Mouse (Mus musculus) layer of hippocampus, adult 9-11 months (tissue): ENCODE measurements around the gene Osbpl9.

Experiments used
- DNase-seq: peaks from one replicate; pipeline ENCODE4 v3.0.0; 2022

The Osbpl9 gene

DNA sequence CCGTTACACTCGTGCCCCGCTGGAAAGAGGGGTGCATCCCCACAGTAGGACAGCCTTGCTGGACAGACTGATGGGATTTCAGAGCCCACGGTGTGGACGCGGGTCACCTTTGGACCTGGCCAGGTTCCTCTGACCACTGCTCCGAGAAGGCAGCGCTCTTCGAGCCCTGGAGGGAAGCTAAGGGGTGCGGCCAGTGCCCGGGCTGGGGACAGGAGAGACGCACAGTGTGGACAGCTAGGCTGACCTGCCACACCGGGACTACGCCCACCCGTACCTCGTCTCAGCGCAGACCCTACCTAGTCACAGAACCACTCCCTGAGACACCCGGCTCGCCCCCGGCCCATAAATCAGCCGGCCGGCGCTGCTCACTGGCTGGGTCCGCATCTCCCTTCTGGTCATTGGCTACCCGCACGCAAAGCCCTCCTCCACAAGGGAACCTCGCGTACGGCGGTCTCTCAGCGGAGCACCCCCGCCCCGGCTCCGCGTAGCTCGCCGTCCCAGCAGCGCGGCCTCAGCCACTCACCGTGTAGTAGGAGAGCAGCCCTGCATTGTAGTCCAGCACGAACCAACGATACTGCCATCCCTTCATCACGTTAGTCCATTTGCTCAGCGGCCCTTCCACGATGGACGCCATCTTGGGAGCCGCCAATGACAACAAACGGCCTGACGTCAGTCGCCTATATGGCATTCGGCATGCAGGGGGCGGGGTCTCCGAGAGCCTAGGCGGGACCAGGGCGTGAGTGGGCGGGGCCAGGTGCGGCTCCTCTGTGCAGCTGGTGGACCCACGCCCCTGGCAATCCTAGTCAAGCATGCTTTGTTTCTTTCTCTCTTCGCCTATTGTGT, at the start of gene Osbpl9:
Gene Osbpl9 (minus strand): TSS at position 691 of the 843 bp plus-strand sequence.
- DNase-seq: peak; percentile 98

DNA sequence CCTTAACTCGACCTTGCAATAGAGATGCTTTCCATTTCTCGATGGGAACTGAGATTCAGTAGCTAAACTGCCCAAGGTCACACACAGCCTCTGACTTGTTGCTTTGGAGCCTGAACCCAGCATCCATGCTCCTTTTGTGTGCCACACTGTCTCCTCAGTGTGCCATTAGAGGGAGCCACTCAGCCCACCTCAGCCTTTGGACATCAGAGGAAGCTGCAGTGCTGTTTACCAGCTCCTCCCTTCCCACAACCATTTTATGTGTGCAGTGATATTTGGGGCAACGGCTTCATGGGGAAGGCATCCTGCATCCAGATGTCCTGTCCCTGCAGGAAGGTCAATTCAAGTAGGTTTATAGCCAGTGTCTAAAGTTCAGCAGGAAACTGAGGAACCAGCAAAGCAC, 49.5 kb upstream of the Osbpl9 start:
- DNase-seq: no peak

DNA sequence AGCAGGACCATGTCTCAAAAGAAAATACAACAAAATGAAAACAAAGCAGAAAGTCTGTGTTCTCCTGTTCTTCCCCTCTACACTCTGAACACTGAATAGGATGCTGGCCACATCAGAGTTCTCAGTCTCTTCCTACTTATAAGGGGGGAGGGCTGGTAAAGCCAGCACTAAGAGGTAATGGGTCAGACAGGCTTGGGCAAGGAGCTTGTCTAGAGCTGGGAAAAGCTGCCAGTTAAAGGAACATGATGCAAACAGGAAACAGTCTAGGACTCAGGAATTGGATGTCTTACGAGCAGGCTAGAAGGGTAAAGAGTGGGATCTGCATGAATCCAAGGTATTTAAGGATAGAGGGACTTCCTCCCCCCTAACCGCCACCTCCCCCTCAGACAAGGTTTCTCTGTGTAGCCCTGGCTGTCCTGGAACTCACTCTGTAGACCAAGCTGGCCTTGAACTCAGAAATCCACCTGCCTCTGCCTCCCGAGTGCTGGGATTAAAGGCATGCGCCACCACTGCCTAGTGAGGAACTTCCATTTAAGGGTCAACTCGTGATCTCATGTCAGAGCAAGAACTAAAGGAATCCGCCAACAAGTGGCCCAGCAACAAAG, 43.0 kb upstream of the Osbpl9 start:
- no peak for DNase-seq

DNA sequence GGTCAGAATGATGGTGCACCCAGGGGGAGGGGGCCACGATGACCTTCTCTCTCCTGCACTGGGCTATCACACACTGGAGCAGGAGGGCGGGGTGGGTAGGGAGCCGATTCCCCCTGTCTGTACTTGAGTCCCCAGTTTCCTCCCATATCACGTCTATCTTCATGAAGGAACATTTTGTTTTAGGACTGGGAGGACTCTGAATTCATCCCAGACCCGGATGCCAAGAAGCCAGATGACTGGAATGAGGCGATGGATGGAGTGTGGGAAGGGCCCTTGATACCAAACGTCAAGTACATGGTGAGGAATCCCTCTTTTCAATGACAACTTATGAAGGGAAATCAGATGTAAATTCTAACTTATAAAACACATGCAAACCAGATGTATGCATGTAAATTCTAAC, 42.4 kb upstream of the Osbpl9 start:
- DNase-seq: no peak

DNA sequence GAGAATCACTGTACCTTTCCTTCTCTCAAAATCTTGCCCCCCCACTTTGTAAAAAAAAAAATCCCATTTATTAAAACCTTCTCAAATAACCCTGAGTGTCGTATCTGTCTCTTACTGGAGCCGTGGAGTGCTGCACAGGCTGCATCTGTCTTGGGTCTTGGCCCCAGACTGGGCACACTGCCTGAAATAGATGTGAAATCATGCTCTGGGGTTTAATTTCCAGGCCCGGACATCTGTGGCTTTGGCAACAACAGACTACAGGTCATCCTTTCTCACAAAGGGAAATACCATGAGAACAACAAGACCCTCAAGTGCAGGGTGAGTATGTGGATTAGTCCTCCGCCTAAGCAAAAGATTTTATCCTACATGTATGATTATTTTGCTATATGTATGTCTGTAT, 39.9 kb upstream of the Osbpl9 start:
- DNase-seq: peak; percentile 9

DNA sequence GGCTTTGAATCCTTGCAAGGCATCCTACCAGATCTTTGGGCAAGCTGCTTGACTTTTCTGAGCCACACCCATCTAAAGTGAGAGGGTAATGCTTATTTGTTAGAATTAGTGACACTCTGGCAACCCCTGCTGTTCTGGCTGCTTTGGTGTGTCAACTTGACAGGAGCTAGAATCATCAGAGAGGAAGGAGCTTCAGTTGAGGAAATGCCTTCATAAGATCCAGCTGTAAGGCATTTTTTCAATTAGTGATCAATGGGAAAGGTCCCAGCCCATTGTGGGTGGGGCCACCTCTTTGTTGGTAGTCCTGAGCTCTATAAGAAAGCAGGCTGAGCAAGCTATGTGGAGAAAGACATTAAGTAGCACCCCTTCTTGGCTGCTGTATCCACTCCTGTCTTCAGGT, 39.1 kb upstream of the Osbpl9 start:
- DNase-seq: no peak

DNA sequence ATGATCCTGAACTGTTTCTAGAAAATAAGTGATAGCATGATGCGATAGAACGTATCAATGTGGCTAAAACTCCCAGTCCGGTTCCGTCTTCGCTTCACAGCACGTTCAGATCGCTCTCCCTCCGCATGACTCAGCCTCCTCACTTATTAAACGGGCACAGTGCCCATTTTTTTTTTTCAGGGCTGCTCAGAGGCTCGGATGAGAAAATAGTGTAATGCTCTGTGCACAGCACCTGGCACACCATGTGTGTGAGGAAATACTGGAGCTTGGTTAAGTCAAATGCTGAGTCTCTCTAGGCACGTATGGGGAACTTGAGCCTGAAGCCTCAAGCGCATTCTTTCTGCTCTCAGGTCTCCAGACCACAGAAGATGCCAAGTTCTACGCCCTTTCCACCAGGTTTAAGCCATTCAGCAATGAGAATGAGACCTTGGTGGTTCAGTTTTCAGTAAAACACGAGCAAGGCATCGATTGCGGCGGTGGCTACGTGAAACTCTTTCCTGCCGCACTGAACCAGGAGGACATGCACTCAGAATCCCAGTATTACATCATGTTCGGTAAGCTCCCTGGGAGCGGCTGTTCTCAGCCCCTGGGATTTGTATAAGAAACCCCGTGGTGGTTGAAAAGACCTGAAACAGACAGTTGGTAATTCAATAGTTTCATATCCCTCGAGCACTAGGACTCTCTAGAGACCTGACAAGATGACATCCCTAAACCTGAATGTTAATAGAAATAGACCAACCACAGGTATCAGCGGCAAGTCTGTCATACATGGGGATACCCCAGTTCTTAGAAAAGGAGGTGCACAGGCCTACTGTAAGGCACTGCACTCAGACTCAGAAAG, 36.6 kb upstream of the Osbpl9 start:
- DNase-seq: peak; percentile 69

DNA sequence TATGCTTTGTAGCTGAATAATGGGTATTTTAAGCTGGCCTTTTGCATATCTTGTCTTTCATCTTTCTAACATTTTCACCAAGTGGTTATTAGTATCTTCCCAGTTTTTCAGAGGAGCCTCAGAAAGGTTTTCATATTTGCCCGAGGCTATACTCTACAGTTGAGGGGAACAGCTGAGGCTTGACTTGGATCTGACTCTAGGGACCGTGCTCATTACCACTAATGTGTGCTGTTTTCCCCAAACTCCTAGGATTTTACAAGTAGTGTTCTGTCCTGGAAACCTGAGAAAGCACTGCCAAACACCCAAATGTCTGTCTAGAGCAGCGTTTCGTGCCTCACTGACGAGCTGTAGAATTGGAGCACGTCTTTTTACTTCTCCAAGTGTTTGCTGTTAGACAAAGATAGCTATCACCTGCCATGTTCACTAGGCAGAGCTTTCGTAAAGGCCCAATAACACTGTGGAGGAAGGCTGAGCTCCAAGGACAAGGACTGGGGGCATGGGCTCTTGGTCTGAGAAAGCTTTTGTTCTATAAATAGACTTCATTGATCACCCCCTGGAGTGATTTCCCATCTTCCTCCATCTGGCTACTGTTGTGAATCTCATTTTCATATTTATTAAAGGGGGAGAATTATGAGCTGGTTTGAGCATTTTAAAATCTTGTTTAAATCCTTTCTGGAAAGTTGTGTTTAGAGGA, 34.3 kb upstream of the Osbpl9 start:
- no peak for DNase-seq

DNA sequence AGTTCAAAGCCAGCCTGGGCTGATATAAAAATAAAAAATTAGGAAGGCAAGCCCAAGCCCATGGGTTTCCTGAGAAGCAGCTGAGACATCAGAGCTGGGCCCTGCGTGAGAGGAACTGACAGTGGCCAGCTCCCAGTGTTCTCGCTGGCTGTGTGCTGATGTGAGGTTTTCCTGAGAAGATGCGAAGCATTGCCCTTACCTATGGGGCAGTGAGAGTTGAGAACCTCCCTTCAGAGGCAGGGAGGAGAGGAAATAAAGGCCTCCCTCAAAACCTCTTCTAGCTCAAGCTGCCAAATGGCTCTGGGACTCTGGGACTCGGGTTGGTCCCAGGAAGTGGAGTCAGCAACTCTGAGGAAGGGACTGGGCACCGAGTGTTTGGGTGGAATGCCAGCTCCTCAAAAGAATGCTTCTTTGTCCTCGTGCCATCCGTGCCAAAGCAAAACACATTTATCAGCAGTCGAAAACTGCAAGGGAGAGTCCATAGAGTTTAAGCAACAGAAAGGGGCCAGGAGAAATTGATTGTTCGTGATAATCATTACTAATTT, 32.8 kb upstream of the Osbpl9 start:
- peak; percentile 12 for DNase-seq

DNA sequence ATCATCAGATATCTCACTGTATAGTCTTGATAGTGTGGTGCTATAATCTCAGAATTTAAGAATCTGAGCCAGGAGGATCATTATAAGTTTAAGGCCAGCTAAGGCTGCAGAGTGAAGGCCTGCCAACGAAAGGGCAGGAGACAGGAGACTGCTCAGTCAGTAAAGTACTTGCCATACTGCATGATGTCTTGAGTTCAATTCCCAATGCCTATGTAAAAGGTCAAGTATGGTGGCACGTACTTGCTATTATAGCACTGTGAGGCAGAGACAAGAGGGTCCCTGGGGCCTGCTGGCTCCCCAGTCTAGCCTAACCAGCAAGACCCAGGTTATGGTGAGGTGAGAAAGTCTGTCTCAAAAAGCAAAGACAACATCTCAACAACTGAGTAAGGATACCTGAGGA, 32.1 kb upstream of the Osbpl9 start, which contains the start of gene Calr4:
Gene Calr4 (plus strand): TSS at position 301 of the 400 bp plus-strand sequence.
- DNase-seq: no peak

DNA sequence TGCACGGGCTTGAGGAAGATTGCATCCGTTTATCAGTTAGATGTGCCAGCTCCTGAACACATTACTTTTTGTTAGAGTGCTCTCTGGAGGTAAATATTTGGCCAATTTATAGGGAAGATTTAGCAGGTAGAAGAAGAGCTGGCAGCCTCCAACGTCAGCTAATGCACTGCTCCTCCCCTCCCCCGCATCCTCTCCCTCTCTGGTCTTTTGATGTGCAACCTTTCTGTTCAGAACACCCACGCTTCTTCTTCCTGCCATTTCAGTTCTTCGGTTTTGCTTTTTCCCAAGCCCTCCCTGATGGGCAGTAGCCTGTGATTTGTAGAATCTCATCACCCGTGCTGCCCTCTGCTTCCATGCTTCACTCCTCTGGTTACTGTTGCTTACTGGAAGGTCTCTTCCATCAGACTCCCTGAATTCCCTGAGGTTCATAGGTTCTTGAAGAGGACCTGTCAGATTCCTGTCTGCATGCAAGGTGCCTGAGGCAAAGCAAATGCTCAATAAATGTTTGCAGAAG, 27.8 kb upstream of the Osbpl9 start:
- DNase-seq: no peak

DNA sequence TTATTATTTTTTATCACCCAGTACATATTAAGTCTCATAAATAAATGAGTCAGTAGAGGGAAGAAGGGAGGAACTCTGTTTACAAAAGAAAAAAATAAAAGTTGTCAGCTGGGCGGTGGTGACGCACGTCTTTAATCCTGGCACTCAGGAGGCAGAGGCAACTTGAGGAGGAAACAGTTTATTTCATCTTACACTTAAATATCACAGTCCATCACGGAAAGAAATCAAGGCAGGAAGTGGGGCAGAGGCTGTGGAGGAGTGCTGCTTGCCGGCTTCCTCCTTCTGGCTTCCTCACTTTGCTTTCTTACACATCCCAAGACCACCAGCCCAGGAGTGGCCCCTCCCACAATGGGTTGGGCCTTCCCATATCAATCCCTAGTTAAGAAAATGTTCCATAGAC, 24.0 kb upstream of the Osbpl9 start:
- no peak for DNase-seq

DNA sequence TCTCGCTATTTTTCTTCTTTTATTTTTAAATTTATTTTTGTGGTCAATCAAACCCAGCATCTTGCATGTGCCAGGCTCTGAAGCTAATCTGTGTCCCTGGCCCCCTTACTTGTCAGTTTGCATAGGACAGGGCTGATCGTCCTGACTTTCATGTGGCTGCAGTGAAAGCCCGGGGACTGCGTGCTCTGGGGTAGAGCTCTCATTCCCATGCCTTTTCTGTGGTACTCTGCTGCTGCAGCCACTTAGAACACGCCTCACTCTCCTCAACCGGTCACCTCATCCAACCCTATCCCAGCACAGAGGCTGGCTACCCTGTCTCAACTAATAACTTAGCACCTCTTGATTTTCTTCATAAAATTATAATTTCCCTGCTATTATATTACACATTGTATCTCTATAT, 23.5 kb upstream of the Osbpl9 start:
- DNase-seq: no peak

DNA sequence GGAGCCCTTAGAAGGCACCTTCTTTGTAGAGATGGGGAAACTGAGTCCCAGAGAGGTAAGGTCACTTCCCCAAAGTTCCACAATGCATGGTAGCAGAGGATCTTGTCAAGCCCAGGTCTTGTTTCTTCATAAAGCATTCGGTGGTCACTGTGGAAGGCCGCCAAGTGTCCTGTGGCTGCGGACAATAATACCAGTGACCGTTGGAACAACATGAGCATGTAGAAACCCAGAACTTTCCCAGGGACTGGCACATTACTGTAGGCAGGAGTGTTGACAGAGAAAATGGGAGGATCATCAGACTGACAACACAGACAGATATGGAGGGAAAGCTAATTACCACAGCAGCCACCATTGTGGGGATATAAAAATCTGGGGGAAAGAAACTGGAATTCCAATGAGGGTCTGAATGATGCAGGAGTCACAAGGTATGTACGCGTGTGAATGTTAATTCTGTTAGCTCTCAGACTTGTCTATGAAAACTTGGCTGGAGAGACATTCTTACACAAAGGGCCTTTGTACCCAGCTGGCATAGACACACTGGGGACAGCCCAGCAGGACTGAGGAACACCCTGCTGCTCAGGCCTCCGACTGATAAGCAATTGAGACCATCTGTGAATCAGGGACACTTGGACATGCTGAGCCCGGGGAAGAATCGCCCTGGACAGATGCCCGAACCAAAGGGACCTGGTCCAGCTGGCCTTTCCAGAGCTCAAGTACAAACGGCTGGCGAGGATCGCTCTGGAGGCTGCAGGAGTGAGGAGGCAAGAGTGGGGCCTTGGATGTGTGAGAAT, 22.9 kb upstream of the Osbpl9 start:
- peak; percentile 91 for DNase-seq

DNA sequence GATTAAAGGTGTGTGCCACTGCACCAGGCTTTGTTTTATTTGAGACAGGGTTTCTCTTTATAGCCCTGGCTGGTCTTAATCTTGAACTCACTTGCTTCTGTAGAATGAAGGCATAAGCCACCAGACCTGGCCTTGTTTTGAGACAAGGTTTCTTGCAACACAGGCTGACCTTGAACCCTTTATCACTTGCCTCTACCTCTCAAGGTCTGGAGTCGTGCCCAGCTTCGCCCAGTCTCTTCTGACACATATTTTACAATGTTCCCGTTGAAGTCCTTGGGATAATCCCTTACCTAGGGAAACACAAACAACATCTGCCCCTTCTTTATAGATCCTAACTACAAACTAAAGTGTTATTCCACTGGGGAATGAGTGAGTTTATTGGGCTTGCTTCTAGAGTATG, 19.9 kb upstream of the Osbpl9 start:
- DNase-seq: no peak

DNA sequence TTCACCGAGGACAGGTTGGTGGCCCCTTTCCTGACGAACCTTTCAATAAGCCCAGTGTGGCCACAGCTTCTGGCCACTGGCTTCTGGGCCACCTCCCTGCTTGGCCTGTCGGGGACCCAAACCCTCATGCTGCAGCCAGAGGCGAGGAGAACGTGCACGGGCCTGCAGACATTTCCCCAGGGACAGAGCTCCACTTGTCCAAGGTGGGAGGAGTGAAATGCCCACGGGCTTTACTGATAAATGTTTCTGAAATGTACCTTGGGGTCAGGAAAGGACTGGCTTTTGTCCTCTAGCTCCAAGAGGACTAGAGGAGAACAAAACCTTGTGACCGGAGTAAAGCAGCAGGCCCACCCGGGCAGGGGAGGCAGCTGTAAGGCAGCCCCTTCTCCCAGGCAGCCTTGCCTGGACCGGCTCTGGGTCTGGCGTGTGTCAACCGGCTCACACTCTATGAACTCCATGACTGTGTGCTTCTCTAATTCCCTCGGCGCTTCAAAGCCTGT, 18.4 kb upstream of the Osbpl9 start:
- no peak for DNase-seq

DNA sequence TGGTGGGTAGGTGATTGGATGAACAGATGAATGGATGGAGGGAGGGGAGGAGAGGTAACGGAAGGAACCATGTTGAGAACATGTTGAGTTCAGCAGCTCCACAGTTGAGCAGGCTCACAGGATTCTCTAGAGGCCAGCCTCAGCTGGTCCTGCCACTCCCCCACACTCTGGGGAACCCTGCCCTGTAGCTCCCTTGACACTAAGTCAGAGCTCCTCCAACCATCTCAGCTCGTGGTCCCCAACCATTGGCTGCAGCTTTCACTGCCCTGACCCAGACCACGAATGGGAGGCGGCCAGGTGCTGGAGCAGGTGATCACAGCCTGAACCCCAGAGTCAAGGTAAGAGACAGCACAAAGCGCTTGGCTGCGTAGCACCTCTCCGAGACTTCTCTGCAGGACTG, 15.9 kb upstream of the Osbpl9 start:
- no peak for DNase-seq

DNA sequence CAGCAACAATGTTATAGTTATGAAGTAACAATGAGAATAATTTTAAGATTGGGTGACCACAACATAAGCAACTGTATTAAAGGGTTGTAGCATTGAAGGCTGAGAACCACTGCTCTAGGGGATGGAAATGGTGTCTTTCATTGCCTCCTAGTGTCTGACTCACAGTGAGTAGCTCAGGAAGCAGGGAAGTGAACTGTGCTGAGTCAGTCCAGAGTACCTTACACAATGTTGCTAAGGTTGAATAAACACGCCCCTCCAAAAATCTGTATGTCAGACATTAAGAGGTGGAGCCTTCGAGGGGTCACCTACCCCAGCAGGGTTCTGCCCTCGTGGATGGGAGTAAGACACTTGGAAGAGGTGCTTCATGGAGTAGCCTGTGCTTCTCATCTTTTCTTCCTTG, 11.9 kb upstream of the Osbpl9 start:
- DNase-seq: no peak

DNA sequence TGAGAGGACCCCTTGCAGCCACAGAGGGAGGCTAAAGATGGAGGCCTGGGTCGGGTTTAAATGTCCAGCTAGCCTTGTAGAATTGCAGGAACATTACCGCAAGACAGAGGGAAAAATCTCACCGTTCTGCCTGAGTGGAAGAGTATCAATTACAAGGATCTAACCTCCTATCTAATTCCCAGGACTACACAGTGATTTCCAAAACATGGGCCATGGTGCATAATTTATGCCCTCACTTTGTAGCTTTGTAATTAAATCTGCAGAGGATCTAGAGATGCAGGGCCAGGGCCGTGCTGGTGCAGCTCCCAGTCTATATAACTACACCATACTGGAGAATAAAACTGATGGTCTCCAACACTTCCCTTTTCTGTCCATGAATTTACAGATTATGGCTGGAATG, 8.8 kb upstream of the Osbpl9 start:
- no peak for DNase-seq

DNA sequence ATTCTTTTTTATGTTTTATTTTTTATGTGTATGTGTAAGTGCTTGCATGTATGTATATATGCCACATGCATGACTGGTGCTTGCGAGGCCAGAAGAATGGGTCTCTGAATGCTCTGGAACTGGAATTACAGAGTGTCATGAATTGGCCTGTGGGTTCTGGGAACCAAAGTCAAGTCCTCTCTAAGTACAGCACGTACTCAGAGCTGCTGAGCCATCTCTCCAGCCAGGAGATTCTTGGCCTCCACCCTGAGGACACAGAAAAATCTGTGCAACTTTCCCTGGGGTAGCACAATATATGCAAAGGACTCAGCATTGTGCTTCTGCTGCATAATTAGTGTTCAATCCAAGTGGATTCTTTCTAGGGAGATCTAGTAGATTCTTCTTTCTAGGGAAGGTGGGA, 8.2 kb upstream of the Osbpl9 start:
- no peak for DNase-seq

DNA sequence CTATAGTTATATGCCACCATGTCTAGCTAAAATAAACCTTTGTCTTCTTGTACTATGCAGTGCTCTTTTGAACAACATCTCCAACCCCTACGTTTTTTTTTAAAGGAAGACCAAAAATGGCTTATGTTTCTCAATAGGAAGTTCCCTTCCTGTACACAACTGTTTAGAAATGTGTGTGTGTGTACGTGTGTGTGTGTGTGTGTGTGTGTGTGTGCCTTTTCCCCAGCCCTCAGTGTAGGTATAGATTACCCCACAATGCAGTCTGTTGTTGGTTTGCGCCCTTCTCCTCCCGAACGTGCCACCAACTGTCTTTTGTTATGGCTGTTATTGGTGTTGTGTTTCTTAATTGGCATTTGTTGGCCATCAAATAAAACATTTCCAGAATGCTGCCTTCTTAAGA, 5.5 kb upstream of the Osbpl9 start:
- no peak for DNase-seq

DNA sequence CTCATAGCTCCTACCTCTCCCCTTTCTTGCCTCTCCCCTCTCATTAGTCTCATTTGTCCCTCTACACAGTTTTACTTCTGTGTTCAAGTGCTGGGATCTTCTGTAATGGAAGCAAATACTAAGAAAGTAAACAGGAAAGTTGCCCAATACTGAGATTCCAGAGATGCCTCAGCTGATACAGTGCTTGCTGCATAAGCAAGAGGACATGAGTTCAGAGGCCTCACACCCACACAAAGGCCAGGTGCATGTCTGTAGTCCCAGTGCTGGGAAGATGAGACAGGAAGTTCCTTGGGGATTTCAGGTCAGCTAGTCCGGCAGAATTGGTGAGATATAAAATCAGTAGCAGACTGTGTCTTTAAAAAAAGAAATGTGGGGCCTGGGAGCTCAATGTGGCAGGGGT, 2.3 kb upstream of the Osbpl9 start:
- DNase-seq: no peak
